In the genomic region with DNA sequence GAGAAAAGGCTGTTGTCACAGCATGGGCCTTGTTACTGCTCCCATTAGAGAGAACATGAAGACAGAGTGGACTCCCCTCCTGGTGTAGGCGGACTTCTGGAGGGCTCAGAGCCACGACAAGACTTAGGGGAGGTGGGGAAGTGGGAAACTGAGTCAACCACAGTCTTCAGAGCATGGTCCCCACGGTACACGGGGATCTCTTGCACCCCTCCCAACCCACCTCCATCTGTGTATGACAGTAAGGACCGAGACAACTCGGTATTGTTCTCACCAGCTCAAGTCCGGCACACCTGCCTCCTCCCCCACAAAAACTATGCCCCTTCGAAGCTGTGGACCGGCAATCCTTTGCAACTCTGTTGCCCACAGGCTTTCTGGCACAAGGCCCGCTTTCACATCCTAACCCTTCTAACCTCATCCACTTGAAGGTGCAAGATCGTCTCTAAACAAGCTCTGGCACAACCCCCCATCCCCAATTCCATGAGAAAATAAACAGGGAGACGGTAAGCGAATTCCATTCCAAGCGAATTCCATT, we compare ENCODE assay signal across 9 mouse cellular contexts. TPM values are rescaled to one million over a fixed set of nuclear protein-coding genes. Genes with fewer than 3 reads are reported as not detected.
A peak's percentile ranks its signal among the peaks of the same experiment; 100 is the strongest.
DNase-seq lines count a peak whose midpoint lies in the region; ATAC-seq and TF ChIP-seq lines count a peak whose summit lies in the region.
"Had no signal": no experiment of that assay in that cellular context is flagged by ENCODE, and none has a peak within 500 bp of the region (broad histone marks: within the 10 kb centered on the region; RNA-seq: fewer than 3 reads in every experiment).

No protein-coding gene starts in this region.

- no peaks in the 10 kb centered on the region for H3K36me3 ChIP-seq in limb, embryonic 13.5 days
- H3K36me3 ChIP-seq in stomach, embryonic 16.5 days (ENCODE audit: control insufficient read depth, insufficient read depth, low read length), result no peaks in the 10 kb centered on the region

- peaks cover 72% of the 10 kb centered on the region for H3K27me3 ChIP-seq in limb, embryonic 13.5 days
- H3K27me3 ChIP-seq in stomach, embryonic 16.5 days (ENCODE audit: control insufficient read depth, insufficient read depth, low read length), result no peaks in the 10 kb centered on the region; the same call in 1 of the 2 replicates

- H3K9me3 ChIP-seq in limb, embryonic 13.5 days, result no peaks in the 10 kb centered on the region
- H3K9me3 ChIP-seq in stomach, embryonic 16.5 days (replicated peaks; ENCODE audit: control insufficient read depth, low read length), result no peaks in the 10 kb centered on the region

- 19% methylated on average over 14 of the region's 14 CpGs for WGBS in lung, adult 2 months
- 13% methylated on average over 14 of the region's 14 CpGs for WGBS in limb, embryonic 13.5 days
- WGBS in stomach, embryonic 16.5 days, result 15% methylated on average over 14 of the region's 14 CpGs

- no peaks in the 10 kb centered on the region for H3K4me1 ChIP-seq in lung, adult 2 months (ENCODE audit: control insufficient read depth, insufficient read depth, low read length)
- peaks cover 39% of the 10 kb centered on the region for H3K4me1 ChIP-seq in limb, embryonic 13.5 days
- H3K4me1 ChIP-seq in stomach, embryonic 16.5 days (ENCODE audit: control insufficient read depth, insufficient read depth, low read length), result peaks cover 22% of the 10 kb centered on the region

- TF ChIP-seq POLR2A in lung, adult 2 months (IDR thresholded peaks at IDR 0.05; ENCODE audit: borderline replicate concordance, extremely low read depth, low read depth, low read length), result no peak

- H3K4me2 ChIP-seq in limb, embryonic 13.5 days (replicated peaks), result peak overlapping the region; percentile 52
- H3K4me2 ChIP-seq in stomach, embryonic 16.5 days (ENCODE audit: low read depth, low read length), result peak overlapping the region; percentile 34

- 0 out of 2 replicates have a peak overlapping the region, but pooled peaks have one; percentile 0 for H3K9ac ChIP-seq in limb, embryonic 13.5 days
- no peak overlapping the region for H3K9ac ChIP-seq in stomach, embryonic 16.5 days (ENCODE audit: low read length)

- peak; percentile 42 for DNase-seq in embryo, embryonic 9.5 days (ENCODE audit: extremely low spot score)
- no peak for DNase-seq in embryo, embryonic 10 days (ENCODE audit: low spot score)
- peak; percentile 30 for DNase-seq in lung, adult 2 months
- no peak for DNase-seq in lung, postnatal 14 days
- no peak for DNase-seq in MN1 (ENCODE audit: low spot score)
- DNase-seq in cerebellum, adult 11-12 months, result no peak
- DNase-seq: right cerebral cortex, adult 18-20 months had no signal

- 0 out of 2 replicates have a peak overlapping the region, but pooled peaks have one; percentile 28 for H3K27ac ChIP-seq in limb, embryonic 13.5 days
- peak overlapping the region; percentile 56; the same call in 1 of the 2 replicates for H3K27ac ChIP-seq in stomach, embryonic 16.5 days (ENCODE audit: low read length)

- TF ChIP-seq CTCF in lung, adult 2 months (IDR thresholded peaks at IDR 0.05; ENCODE audit: insufficient read depth, low read length), result no peak

- H3K4me3 ChIP-seq in lung, adult 2 months (replicated peaks; ENCODE audit: extremely low read depth, low read depth, low read length), result no peak overlapping the region
- H3K4me3 ChIP-seq in limb, embryonic 13.5 days, result peak overlapping the region; percentile 27
- H3K4me3 ChIP-seq in stomach, embryonic 16.5 days (replicated peaks; ENCODE audit: low read length), result peak overlapping the region; percentile 7; the same call in 1 of the 2 replicates

- no peak for ATAC-seq in limb, embryonic 13.5 days (ENCODE audit: low FRiP score, low read depth)
- no peak for ATAC-seq in stomach, embryonic 16.5 days (ENCODE audit: insufficient read depth, low FRiP score)

RNA-seq across cellular contexts. Expression of a gene that starts 13.3 kb away (rescaled TPM):
- polyA plus RNA-seq in lung, adult 2 months (2012; rRNA removed), result 7.3 and 9.5 TPM in 2 replicates
- 2.6 and 3.4 TPM in 2 replicates for polyA plus RNA-seq in limb, embryonic 13.5 days (2015; fragmentation: Nextera tagmentation; extraction: Ambion mirVana)
- 12.4 and 13.4 TPM in 2 replicates for polyA plus RNA-seq in stomach, embryonic 16.5 days (2015; fragmentation: Nextera tagmentation; extraction: Ambion mirVana)

Comparison
In these comparisons a context has a peak if more than half of its experiments do, and no peak if none do; other contexts are left out.
1. DNase-seq: peak in embryo, embryonic 9.5 days (single experiment) and lung, adult 2 months (single experiment); none in embryo, embryonic 10 days (single experiment), lung, postnatal 14 days (single experiment), MN1 (single experiment) and cerebellum, adult 11-12 months (single experiment).